Mouse (Mus musculus): ENCODE measurements around the gene Gm7029. TPM values are rescaled to one million over a fixed set of nuclear protein-coding genes. Genes with fewer than 3 reads are reported as not detected.
"Not testable (repeated sequence)": the region's sequence is repeated elsewhere in the genome, so short reads cannot be mapped to it uniquely, and the experiment has no call there.

The Gm7029 gene
- not detected in 2 replicates for polyA plus RNA-seq (2016; fragmentation: Nextera tagmentation; extraction: Ambion mirVana)

DNA sequence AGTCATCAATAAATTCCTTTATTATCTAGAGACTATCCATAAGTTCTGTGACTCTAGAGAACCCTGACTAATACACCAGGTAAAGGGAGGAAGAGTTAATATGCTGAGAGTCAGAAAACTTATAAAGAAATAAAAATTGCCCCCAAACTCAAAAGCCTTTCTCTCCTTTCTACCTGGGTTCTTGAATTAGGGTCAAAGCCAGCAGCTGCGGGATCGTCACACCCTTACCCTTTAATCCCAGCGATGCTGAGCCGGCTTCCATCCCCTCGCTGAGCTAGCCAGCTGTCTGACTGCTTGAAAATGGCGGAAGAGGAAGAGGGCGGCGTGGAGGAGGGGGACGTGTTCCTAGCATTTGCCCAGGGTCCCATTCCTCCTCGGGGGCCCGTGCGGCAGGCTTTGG lies at the start of gene Gm7029:
Gm7029 (plus strand) TSS at position 301 of the 400 bp plus-strand sequence.
- H3K9ac ChIP-seq; H3K27ac ChIP-seq; H3K9me3 ChIP-seq; ATAC-seq (ENCODE audit: insufficient number of reproducible peaks, insufficient read depth, low FRiP score, low TSS enrichment); H3K4me1 ChIP-seq; H3K4me3 ChIP-seq; H3K4me2 ChIP-seq (replicated peaks); H3K27me3 ChIP-seq: not testable (repeated sequence)
- peaks cover 23% of the 10 kb centered on the region for H3K36me3 ChIP-seq
- 69% methylated on average over 4 of the region's 12 CpGs for WGBS

- peak within 1 kb of the TSS; percentile 80 for H3K4me3 ChIP-seq
- peak within 1 kb of the TSS; percentile 88 for H3K9ac ChIP-seq
- WGBS: under 1% methylated on average over 51 of the region's 51 CpGs
- peak within 1 kb of the TSS; percentile 89 for H3K27ac ChIP-seq
- H3K4me1 ChIP-seq: peaks cover 21% of the 10 kb centered on the region
- no peaks in the 10 kb centered on the region for H3K27me3 ChIP-seq
- peaks cover 55% of the 10 kb centered on the region for H3K36me3 ChIP-seq
- H3K4me2 ChIP-seq (replicated peaks): peak within 1 kb of the TSS; percentile 95
- H3K9me3 ChIP-seq: no peaks in the 10 kb centered on the region
- peak; percentile 86 for ATAC-seq (ENCODE audit: insufficient number of reproducible peaks, insufficient read depth, low FRiP score, low TSS enrichment)
Observed at GRCm38 (mm10) chr17:33824084-33824996, 49.3 kb upstream of the Gm7029 start, which contains the start of the genes Rps28 and Ndufa7. Gene Rps28 (minus strand): TSS chr17:33824562. Gene Ndufa7 (plus strand): TSS chr17:33824572.

DNA sequence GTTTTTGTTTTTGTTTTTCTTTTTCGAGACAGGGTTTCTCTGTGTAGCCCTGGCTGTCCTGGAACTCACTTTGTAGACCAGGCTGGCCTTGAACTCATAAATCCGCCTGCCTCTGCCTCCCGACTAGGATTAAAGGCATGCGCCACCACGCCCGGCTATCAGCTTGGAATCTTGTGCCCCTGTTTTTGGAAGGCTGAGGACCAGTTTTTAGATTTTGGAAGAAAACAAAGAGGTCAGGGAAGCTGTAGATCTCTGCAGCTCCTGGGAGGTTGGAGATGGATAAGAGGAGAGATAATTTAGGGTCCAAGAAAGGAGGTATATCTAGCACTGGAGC lies 48.7 kb upstream of the Gm7029 start:
- H3K4me3 ChIP-seq: peak overlapping the region; percentile 80
- 4% methylated on average over 6 of the region's 6 CpGs for WGBS
- H3K4me1 ChIP-seq: peaks cover 21% of the 10 kb centered on the region
- H3K36me3 ChIP-seq: peaks cover 55% of the 10 kb centered on the region
- not testable (repeated sequence) for ATAC-seq (ENCODE audit: insufficient number of reproducible peaks, insufficient read depth, low FRiP score, low TSS enrichment); H3K27me3 ChIP-seq; H3K9me3 ChIP-seq
- H3K9ac ChIP-seq: peak overlapping the region; percentile 88
- H3K27ac ChIP-seq: peak overlapping the region; percentile 89
- H3K4me2 ChIP-seq (replicated peaks): peak overlapping the region; percentile 84

DNA sequence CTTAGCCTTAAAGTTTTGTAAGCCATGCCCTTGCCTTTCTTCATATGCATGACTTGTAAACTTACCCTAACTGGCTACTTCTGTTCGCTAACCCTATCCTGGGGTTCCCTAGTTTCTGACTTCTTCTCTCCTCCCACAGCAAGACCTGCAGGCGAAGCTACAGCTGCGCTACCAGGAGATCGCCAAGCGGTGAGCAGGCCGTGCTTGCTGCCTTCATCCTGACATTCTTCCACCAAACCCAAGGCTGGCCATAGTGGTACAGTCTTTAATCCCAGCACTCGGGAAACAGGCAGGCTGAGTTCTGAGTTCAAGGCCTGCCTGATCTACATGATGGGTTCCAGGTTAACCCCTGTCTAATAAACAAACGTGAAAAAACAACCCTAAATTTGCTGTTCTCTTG lies 48.2 kb upstream of the Gm7029 start:
- no peak overlapping the region for H3K27ac ChIP-seq
- H3K4me2 ChIP-seq (replicated peaks): peak overlapping the region; percentile 84
- H3K9ac ChIP-seq: peak overlapping the region; percentile 88
- peaks cover 21% of the 10 kb centered on the region for H3K4me1 ChIP-seq
- WGBS: 82% methylated on average over 8 of the region's 8 CpGs
- ATAC-seq (ENCODE audit: insufficient number of reproducible peaks, insufficient read depth, low FRiP score, low TSS enrichment): no peak
- peaks cover 55% of the 10 kb centered on the region for H3K36me3 ChIP-seq
- H3K27me3 ChIP-seq: no peaks in the 10 kb centered on the region
- peak overlapping the region; percentile 80 for H3K4me3 ChIP-seq
- no peaks in the 10 kb centered on the region for H3K9me3 ChIP-seq

DNA sequence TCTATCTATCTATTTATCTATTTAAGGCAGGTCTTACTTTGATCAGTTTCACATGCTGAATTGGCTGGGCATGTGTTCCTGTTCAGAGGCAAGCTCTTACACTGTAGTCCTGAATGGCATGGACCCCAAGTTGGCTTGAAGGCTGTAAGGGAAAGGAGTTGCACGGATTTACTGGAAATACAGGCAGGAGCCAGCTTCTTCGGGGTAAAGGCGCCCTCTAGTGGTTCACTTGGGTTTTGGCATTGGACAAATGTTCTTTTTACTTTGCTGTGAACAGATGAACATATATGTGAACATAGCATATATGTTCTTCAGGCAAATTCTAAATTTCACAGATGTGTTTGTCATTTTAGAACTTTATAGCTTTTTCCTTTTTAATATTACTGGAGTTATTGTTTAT lies 46.8 kb upstream of the Gm7029 start:
- H3K9me3 ChIP-seq: no peaks in the 10 kb centered on the region
- no peak overlapping the region for H3K4me2 ChIP-seq (replicated peaks)
- no peaks in the 10 kb centered on the region for H3K27me3 ChIP-seq
- no peak for ATAC-seq (ENCODE audit: insufficient number of reproducible peaks, insufficient read depth, low FRiP score, low TSS enrichment)
- H3K9ac ChIP-seq: no peak overlapping the region
- H3K4me3 ChIP-seq: no peak overlapping the region
- H3K27ac ChIP-seq: no peak overlapping the region
- H3K36me3 ChIP-seq: peaks cover 56% of the 10 kb centered on the region
- H3K4me1 ChIP-seq: peaks cover 19% of the 10 kb centered on the region
- under 1% methylated on average over 3 of the region's 3 CpGs for WGBS

DNA sequence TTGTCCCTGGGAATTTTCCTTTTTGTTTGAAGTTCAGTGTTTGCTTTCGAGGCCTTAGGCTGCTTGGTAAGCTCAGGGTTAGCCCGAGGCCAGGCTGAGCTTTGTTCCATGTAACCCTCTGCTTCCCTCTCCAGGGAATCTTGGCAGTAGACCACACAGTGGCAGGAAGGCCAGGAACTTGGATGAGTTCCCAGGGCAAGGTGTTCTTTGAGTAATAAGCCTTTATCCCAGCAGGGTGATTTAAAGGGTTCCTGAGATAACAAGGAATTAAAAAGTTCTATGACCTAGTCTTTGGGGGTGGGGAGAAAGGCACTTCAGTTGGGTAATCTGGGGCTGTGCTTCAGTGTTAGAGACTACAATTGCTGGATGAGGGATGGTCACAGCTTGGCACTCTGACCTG lies 44.7 kb upstream of the Gm7029 start:
- ATAC-seq (ENCODE audit: insufficient number of reproducible peaks, insufficient read depth, low FRiP score, low TSS enrichment): no peak
- Histone ChIP-seq H3K9me3 (no peaks in the 10 kb centered on the region), H3K4me2 (replicated peaks) (no peak overlapping the region), H3K27ac (no peak overlapping the region), H3K27me3 (no peaks in the 10 kb centered on the region), H3K4me3 (no peak overlapping the region), H3K9ac (no peak overlapping the region), H3K4me1 (peaks cover 4% of the 10 kb centered on the region; the same call in 1 of the 2 replicates), H3K36me3 (peaks cover 58% of the 10 kb centered on the region)
- 68% methylated on average over 2 of the region's 2 CpGs for WGBS

- peaks cover 4% of the 10 kb centered on the region; the same call in 1 of the 2 replicates for H3K4me1 ChIP-seq
- H3K9me3 ChIP-seq: no peaks in the 10 kb centered on the region
- 92% methylated on average over 10 of the region's 10 CpGs for WGBS
- no peak overlapping the region for H3K4me3 ChIP-seq
- no peak for ATAC-seq (ENCODE audit: insufficient number of reproducible peaks, insufficient read depth, low FRiP score, low TSS enrichment)
- no peak overlapping the region for H3K27ac ChIP-seq
- H3K36me3 ChIP-seq: peaks cover 65% of the 10 kb centered on the region
- no peak overlapping the region for H3K4me2 ChIP-seq (replicated peaks)
- H3K9ac ChIP-seq: no peak overlapping the region
- no peaks in the 10 kb centered on the region for H3K27me3 ChIP-seq
Observed at GRCm38 (mm10) chr17:33829561-33829960, 44.1 kb upstream of the Gm7029 start.

GRCm38 (mm10) chr17:33842966-33843795 lies 30.5 kb upstream of the Gm7029 start, which contains the start of gene Cd320:
Gene Cd320 (plus strand): TSS chr17:33843091.
- Histone ChIP-seq H3K9me3 (no peaks in the 10 kb centered on the region), H3K4me1 (peaks cover 9% of the 10 kb centered on the region; the same call in 1 of the 2 replicates), H3K36me3 (peaks cover 21% of the 10 kb centered on the region), H3K4me2 (replicated peaks) (peak within 1 kb of the TSS; percentile 91), H3K9ac (peak within 1 kb of the TSS; percentile 72), H3K27me3 (no peaks in the 10 kb centered on the region), H3K4me3 (peak within 1 kb of the TSS; percentile 85), H3K27ac (peak within 1 kb of the TSS; percentile 67)
- peak; percentile 82 for ATAC-seq (ENCODE audit: insufficient number of reproducible peaks, insufficient read depth, low FRiP score, low TSS enrichment)
- WGBS: under 1% methylated on average over 45 of the region's 45 CpGs

GRCm38 (mm10) chr17:33844196-33844595 lies 29.4 kb upstream of the Gm7029 start:
- Histone ChIP-seq H3K4me3 (0 out of 2 replicates have a peak overlapping the region, but pooled peaks have one; percentile 85), H3K27ac (no peak overlapping the region), H3K9me3 (no peaks in the 10 kb centered on the region), H3K27me3 (no peaks in the 10 kb centered on the region), H3K4me2 (replicated peaks) (peak overlapping the region; percentile 91), H3K9ac (peak overlapping the region; percentile 17; the same call in 1 of the 2 replicates), H3K4me1 (peaks cover 9% of the 10 kb centered on the region; the same call in 1 of the 2 replicates), H3K36me3 (peaks cover 23% of the 10 kb centered on the region)
- no peak for ATAC-seq (ENCODE audit: insufficient number of reproducible peaks, insufficient read depth, low FRiP score, low TSS enrichment)
- 78% methylated on average over 1 of the region's 1 CpGs for WGBS

DNA sequence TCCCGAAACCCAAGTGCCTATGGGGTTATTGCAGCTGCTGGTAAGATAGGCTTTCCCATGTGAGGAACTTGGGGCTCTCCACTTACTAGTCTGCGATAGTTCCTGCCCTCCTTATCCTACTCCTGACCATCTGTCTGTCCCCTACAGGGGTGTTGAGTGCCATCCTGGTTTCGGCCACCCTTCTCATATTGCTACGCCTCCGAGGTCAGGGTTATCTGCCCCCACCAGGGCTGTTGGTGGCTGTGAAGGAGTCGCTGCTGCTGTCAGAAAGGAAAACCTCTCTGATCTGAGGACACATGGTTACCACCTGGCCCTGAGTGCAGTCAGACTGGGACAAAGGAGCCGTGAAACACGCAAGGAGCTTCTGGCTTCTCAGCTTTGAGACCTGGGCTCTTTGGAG lies 25.5 kb upstream of the Gm7029 start:
- WGBS: 67% methylated on average over 8 of the region's 8 CpGs
- H3K27ac ChIP-seq: no peak overlapping the region
- no peak for ATAC-seq (ENCODE audit: insufficient number of reproducible peaks, insufficient read depth, low FRiP score, low TSS enrichment)
- H3K27me3 ChIP-seq: no peaks in the 10 kb centered on the region
- H3K36me3 ChIP-seq: peaks cover 33% of the 10 kb centered on the region
- no peak overlapping the region for H3K9ac ChIP-seq
- no peaks in the 10 kb centered on the region for H3K9me3 ChIP-seq
- H3K4me2 ChIP-seq (replicated peaks): no peak overlapping the region
- peaks cover 9% of the 10 kb centered on the region; the same call in 1 of the 2 replicates for H3K4me1 ChIP-seq
- H3K4me3 ChIP-seq: no peak overlapping the region

GRCm38 (mm10) chr17:33851331-33851730 lies 22.3 kb upstream of the Gm7029 start:
- Histone ChIP-seq H3K36me3 (peaks cover 28% of the 10 kb centered on the region), H3K9ac (no peak overlapping the region), H3K4me1 (no peaks in the 10 kb centered on the region), H3K27ac (no peak overlapping the region), H3K9me3 (no peaks in the 10 kb centered on the region), H3K27me3 (no peaks in the 10 kb centered on the region), H3K4me3 (no peak overlapping the region), H3K4me2 (replicated peaks) (no peak overlapping the region)
- ATAC-seq (ENCODE audit: insufficient number of reproducible peaks, insufficient read depth, low FRiP score, low TSS enrichment): no peak
- 64% methylated on average over 1 of the region's 1 CpGs for WGBS
